Mouse (Mus musculus) cerebellum, adult 2 months (tissue): ENCODE results near the gene Egfl7.

ENCODE experiments used
- CTCF ChIP-seq: fragments of 200-500 bp; IDR thresholded peaks from 2 replicates; pipeline ENCODE4 v1.5.1; 2011; ENCODE audit warnings: low read depth, mild to moderate bottlenecking, control low read depth, low read length, moderate library complexity, borderline replicate concordance; ENCODE audit not compliant: insufficient read depth
- POLR2A ChIP-seq: fragments of 200-500 bp; IDR thresholded peaks from 2 replicates; pipeline ENCODE4 v1.6.1; 2011; ENCODE audit warnings: low read length, control low read depth, borderline replicate concordance; ENCODE audit not compliant: insufficient read depth

DNA sequence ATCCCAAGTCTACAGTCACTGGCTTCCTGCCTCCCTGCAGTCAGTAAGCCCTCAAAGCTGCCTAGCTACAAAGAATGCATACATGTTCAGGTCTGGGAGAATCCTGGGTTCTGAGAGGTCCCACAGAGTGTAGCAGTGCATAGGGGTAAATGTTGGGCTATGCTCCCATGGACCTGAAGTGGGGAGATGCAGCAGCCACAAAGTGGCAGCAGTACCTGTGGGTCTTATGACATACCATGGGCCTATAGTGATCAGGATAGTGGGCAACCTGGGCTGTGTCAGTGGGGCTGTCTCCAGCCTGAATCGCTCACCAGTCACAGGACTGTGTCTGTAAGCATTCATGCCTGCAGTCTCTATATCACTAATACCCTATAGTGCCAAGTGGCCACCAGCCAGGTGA is at the start of gene Egfl7:
- TF ChIP-seq CTCF: no peak
- no peak for TF ChIP-seq POLR2A
